Mouse (Mus musculus) liver, embryonic 14.5 days (tissue): ENCODE measurements around the gene Serpina9.

Experiments
- CTCF ChIP-seq: IDR thresholded peaks from 2 replicates; pipeline ENCODE4 v1.5.1; 2016; ENCODE audit warnings: antibody characterized with exemption, low read depth, control low read depth
- EP300 ChIP-seq: IDR thresholded peaks from 2 replicates; pipeline ENCODE4 v1.6.1; 2016; ENCODE audit warnings: antibody characterized with exemption, low read depth

- TF ChIP-seq CTCF: no peak
- TF ChIP-seq EP300: no peak
These were observed 20.2 kb upstream of the Serpina9 start for GRCm38 (mm10) chr12:104033752-104034151.
